Mouse (Mus musculus) brown adipose tissue, adult 24 weeks (tissue): Measurements from ENCODE around the gene Cers6. TPM values are rescaled to one million over a fixed set of nuclear protein-coding genes. Genes with fewer than 3 reads are reported as not detected.

Experiments
- H3K27ac ChIP-seq: fragments of 200-500 bp; replicated peaks from 2 replicates; pipeline ENCODE4 v1.5.1; 2012; ENCODE audit warnings: low read depth, mild to moderate bottlenecking, low read length
- H3K4me1 ChIP-seq: fragments of 200-500 bp; 2 replicates; pipeline ENCODE4 v1.6.1; 2012; ENCODE audit warnings: low read length, mixed read lengths; ENCODE audit not compliant: control insufficient read depth, insufficient read depth, insufficient read length
- H3K4me3 ChIP-seq: fragments of 200-500 bp; 2 replicates; pipeline ENCODE4 v1.5.1; 2012; ENCODE audit warnings: low read depth, mild to moderate bottlenecking, low read length, moderate library complexity; ENCODE audit not compliant: insufficient read depth
- polyA plus RNA-seq: library from polyadenylated mRNA; stranded (reverse); fragments of >200 nt; gene quantifications from 2 replicates; pipeline ENCODE4 v1.2.4, GENCODE M21; 2012; ENCODE audit not compliant: missing spikeins, insufficient read depth, insufficient read length

Gene Cers6
- polyA plus RNA-seq, 1 experiment: 1.1 TPM

GRCm38 (mm10) chr2:69061910-69062689, 200.9 kb downstream of the Cers6 start:
- no peaks in the 10 kb centered on the region for H3K4me1 ChIP-seq
- no peak overlapping the region for H3K27ac ChIP-seq
- H3K4me3 ChIP-seq: no peak overlapping the region

DNA sequence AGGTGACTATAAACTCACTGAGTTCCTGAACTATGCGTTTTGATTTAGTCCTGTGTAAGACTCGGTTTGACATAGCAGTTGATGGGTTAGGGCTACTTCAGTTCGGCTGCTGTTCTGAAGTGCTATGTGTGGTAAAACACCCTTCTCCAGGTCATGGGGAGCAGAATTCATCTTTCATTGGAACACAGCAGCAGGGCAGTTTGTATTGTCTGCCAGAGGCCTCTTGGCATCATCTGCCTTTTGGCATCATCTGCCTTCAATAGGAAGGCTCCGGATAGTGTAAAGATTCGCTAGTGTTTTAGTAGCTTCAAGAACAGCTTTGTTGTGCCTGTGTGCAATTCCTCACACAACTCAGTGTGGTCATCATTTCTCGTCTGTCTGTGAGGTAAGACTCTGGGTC, 203.5 kb downstream of the Cers6 start:
- no peak overlapping the region for H3K4me3 ChIP-seq
- no peaks in the 10 kb centered on the region for H3K4me1 ChIP-seq

DNA sequence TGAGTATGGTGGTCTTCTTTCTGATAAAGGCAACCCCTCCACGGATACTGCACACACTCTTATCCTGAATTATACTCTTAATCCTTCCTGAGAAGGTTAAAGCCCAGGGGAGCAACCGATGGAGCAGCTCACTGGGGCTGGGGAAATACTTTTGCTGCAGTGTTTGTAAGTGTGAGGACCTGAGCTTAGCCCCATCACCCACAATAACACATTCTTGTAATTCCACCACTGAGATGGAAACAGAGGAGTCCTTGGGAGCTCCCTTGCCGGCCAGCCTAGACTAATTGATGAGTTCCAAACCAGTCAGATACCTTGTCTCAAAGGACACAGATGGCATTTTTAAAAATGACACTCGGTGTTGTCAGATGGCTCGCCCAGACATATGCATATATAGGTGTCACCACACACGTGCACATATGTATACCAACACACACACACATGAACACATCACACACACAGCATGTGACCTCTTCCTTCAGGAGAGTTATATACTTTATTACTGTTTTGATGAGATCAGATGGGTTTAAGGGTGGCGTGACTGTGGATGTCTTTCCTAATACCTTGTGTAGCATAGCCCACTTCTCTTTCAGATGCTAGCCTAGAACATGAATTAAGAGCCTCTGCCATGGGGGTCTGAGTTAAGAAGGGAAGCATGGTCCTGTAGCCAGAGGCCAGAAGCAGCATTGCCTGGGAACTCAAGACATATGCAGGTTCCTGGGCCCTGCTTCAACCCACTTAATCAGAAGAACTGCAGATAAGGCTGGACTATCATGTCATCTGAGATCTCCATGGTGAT, 210.4 kb downstream of the Cers6 start:
- Histone ChIP-seq H3K27ac (no peak overlapping the region), H3K4me3 (no peak overlapping the region), H3K4me1 (no peaks in the 10 kb centered on the region)

More for the DNA sequence above, 203.5 kb downstream of the Cers6 start:
- no peak overlapping the region for H3K27ac ChIP-seq

DNA sequence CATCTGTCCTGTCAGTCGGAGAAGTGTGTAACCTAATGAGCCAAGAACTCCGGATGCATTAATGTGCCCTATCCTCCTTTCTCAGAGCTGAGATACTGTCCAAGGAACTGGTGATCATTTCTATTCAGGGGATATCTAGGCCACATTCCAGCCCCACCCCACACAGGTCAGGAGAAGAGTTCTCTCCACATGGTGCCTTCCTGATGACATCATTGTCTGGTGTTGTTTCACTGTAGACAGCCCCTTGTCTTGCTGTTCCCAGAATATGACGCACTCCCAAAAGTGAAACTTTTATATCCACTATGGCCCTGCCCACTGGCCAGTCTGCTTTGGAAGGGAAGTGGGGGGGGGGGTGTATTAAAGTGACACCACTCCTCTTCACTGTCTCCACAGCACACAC, 215.9 kb downstream of the Cers6 start:
- peak overlapping the region; percentile 14; the same call in 1 of the 2 replicates for H3K4me3 ChIP-seq

DNA sequence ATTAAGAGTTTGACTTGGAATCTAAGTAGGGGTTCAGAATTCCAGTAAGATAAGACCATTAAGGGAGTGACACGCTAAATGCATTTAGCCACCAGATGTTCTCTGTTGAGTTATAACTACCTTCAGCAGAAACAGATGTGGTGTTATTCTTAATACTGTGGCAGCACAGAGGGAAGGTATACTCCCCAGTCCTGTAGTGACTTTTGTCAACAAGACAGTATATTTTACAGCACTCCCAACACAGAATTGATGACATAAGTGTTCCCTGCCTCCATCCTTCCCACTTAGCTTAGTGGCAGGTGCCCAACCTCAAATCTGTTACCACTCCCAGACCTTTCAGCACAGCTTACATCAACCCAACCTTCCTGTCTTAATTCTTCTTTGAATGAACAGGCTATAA, 219.5 kb downstream of the Cers6 start:
- Histone ChIP-seq H3K4me3 (no peak overlapping the region), H3K27ac (no peak overlapping the region)

More for the DNA sequence above, 215.9 kb downstream of the Cers6 start:
- Histone ChIP-seq H3K4me1 (no peaks in the 10 kb centered on the region), H3K27ac (no peak overlapping the region)

DNA sequence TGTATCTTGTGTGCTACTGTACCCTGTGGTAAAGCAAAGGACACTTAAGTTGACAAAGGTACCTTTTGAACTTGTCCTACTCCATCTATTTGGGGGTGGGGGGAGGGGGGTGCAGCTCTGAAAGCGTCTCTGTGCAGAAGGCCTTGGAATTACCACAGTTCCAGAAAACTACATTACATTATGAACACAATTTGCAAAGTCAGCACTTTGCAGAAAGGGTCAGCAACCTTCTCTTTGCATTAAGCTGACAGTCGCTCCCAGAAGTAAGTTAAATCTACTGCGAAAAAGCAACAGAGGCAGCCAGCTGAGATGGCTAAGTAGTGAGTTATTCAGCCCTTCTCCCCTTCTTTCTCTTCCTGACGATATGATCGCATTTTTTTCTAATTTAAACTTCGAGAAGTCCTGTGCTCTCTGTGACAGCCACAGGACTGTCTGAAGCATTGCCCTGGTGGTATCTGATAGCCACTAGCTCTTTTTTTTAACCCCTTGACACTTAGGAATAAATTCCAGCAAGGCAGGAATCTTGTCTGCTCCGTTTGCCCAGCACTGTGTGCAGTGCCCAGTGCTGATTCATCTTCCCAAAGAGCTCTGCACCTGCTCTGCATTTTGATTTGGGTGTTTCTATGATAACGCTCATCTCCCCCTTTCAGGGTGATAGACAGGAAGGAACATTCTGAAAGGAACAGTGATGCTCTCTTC, 221.4 kb downstream of the Cers6 start:
- Histone ChIP-seq H3K4me1 (no peaks in the 10 kb centered on the region), H3K4me3 (no peak overlapping the region), H3K27ac (no peak overlapping the region)

More for the DNA sequence above, 219.5 kb downstream of the Cers6 start:
- H3K4me1 ChIP-seq: no peaks in the 10 kb centered on the region

GRCm38 (mm10) chr2:69083198-69083509, 221.9 kb downstream of the Cers6 start:
- Histone ChIP-seq H3K4me3 (no peak overlapping the region), H3K27ac (no peak overlapping the region), H3K4me1 (no peaks in the 10 kb centered on the region)

- Histone ChIP-seq H3K4me3 (no peak overlapping the region), H3K27ac (no peak overlapping the region), H3K4me1 (no peaks in the 10 kb centered on the region)
Observed at GRCm38 (mm10) chr2:69084416-69084815, 223.2 kb downstream of the Cers6 start.

DNA sequence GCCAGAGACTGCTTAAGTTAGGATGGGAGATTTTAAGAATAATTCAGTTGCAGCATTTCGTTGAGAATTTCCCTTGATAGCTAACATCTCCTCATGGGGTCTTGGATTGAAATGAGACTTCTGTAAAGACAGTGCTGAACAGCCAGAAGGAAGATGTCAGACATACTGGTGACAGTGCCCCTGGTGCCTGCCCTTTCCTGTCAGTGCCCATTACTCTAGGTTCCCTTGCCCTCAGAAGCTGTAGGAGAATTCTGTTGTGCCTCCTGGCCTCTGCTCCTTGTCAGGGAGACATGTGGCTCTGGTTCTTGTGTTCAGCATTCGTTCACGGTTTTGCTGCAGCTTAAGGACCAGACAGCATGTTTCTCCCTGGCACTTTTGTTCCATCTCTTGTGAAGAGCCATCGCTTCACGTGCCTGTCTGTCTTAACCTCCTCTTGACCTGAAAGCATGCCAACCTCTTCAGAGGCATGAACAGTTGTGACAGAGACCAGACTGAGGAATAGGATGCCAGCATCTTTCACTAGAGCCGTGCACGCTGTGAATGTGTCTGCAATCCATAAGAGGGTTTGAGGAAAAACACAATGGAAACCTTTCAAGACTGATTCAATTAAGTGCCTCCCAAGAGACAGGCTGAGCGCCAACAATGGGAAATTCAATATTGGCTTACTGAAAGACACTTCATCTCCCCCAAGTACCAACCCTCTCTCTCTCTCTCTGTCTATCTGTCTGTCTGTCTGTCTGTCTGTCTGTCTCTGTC, 225.4 kb downstream of the Cers6 start:
- no peaks in the 10 kb centered on the region for H3K4me1 ChIP-seq
- no peak overlapping the region for H3K27ac ChIP-seq
- H3K4me3 ChIP-seq: no peak overlapping the region

DNA sequence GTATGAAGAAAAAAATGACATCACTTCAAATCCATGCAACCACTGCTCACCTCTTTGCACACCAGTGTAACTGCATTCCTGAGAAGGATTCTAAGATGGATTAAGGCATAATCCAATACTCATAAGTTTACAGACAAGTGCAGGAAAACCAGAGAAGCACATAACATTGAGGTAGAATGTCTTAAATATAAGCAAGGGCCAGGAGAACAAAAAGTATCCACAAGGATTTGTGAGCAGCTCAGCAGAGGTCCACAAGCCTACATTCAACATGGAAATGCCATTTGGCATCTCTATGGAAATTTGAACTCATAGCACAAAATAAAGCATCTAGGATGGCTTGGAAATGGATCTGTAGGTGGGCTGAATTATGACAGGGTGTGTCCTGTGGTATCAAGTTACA, 234.6 kb downstream of the Cers6 start:
- Histone ChIP-seq H3K4me1 (no peaks in the 10 kb centered on the region), H3K27ac (no peak overlapping the region), H3K4me3 (no peak overlapping the region)

GRCm38 (mm10) chr2:69096821-69097220, 235.6 kb downstream of the Cers6 start:
- H3K4me1 ChIP-seq: no peaks in the 10 kb centered on the region
- H3K4me3 ChIP-seq: no peak overlapping the region
- no peak overlapping the region for H3K27ac ChIP-seq

DNA sequence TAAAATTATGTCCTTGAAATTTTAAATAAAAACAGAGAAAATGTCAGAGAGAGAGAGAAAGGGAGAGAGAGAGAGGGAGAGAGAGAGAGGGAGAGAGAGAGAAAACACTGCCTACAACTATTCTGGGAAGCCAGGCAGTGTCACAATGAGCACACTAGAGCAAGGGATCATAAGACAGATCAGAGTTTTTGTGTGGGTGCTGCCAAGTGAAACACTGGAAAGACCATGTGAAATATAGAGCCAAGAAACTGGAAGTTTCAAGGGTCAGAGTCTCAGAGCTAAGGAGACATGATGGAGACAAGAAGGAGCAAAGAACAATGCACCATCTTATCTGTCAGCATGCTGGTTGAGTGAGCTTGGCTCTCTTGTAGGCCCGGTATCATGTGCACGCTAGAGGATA, 236.3 kb downstream of the Cers6 start:
- Histone ChIP-seq H3K27ac (no peak overlapping the region), H3K4me1 (no peaks in the 10 kb centered on the region), H3K4me3 (no peak overlapping the region)

GRCm38 (mm10) chr2:69098701-69099100, 237.5 kb downstream of the Cers6 start:
- Histone ChIP-seq H3K4me3 (no peak overlapping the region), H3K27ac (no peak overlapping the region), H3K4me1 (no peaks in the 10 kb centered on the region)

- H3K4me3 ChIP-seq: no peak overlapping the region
Observed at GRCm38 (mm10) chr2:69099147-69099546, 237.9 kb downstream of the Cers6 start.

DNA sequence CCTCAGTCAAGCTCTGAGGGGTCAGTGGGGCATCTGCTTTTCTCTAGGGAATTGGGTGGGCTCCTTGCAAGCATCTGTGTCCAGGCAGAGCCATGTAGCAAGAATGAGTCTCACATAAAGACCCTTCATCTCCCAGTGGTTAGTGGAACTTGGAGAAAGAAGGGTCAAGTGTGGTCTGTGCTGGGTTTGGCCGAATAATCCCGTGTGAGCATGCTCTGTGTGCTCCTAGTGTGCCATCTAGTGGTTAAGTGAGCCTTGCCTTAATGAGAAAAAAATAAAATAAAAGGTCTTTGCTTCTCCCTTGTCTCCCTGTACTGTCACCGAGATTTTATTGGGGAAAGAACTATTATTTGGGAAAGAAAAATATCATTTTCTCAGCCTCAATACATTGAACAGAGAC, 239.5 kb downstream of the Cers6 start:
- H3K4me3 ChIP-seq: no peak overlapping the region
- no peak overlapping the region for H3K27ac ChIP-seq
- H3K4me1 ChIP-seq: no peaks in the 10 kb centered on the region

More at GRCm38 (mm10) chr2:69099147-69099546, 237.9 kb downstream of the Cers6 start:
- no peak overlapping the region for H3K27ac ChIP-seq
- H3K4me1 ChIP-seq: no peaks in the 10 kb centered on the region
